Mouse (Mus musculus) E14TG2a.4 (cell line): ENCODE data around the gene Lin37.

Experiments used
- H3K27me3 ChIP-seq: 2 replicates; pipeline ENCODE4 v1.6.1; 2014; ENCODE audit warnings: low read length, control low read depth; ENCODE audit not compliant: insufficient read depth
- H3K36me3 ChIP-seq: 2 replicates; pipeline ENCODE4 v1.6.1; 2014; ENCODE audit warnings: low read length, control low read depth; ENCODE audit not compliant: insufficient read depth
- H3K4me1 ChIP-seq: replicated peaks from 2 replicates; pipeline ENCODE4 v1.6.1; 2014; ENCODE audit warnings: low read depth, low read length, control low read depth
- H3K4me3 ChIP-seq: replicated peaks from 2 replicates; pipeline ENCODE4 v1.5.1; 2014; ENCODE audit warnings: mild to moderate bottlenecking, low read length
- H3K9me3 ChIP-seq: 2 replicates; pipeline ENCODE4 v1.6.1; 2014; ENCODE audit warnings: low read length, control low read depth
- CTCF ChIP-seq: conservative IDR thresholded peaks from 2 replicates; pipeline ENCODE4 v1.5.1; 2014; ENCODE audit warnings: low read length
- NANOG ChIP-seq: IDR thresholded peaks from 2 replicates; pipeline ENCODE4 v1.6.1; 2014; ENCODE audit warnings: borderline replicate concordance, low read length, mixed read lengths
- POU5F1 ChIP-seq: IDR thresholded peaks from 2 replicates; pipeline ENCODE4 v1.6.1; 2014; ENCODE audit warnings: low read length, borderline replicate concordance

The Lin37 gene

GRCm38 (mm10) chr7:30550603-30551002 is 9.0 kb downstream of the Lin37 start:
- H3K4me1 ChIP-seq: peaks cover 41% of the 10 kb centered on the region
- H3K9me3 ChIP-seq: no peaks in the 10 kb centered on the region
- H3K36me3 ChIP-seq: peaks cover 46% of the 10 kb centered on the region
- no peaks in the 10 kb centered on the region for H3K27me3 ChIP-seq
- TF ChIP-seq CTCF (no peak), NANOG (no peak), POU5F1 (no peak)
- no peak overlapping the region for H3K4me3 ChIP-seq

GRCm38 (mm10) chr7:30549880-30550279 is 9.8 kb downstream of the Lin37 start:
- no peak for TF ChIP-seq CTCF
- TF ChIP-seq NANOG: no peak
- no peak for TF ChIP-seq POU5F1
- peaks cover 43% of the 10 kb centered on the region for H3K36me3 ChIP-seq

GRCm38 (mm10) chr7:30544327-30544726 is 15.3 kb downstream of the Lin37 start:
- Histone ChIP-seq H3K27me3 (no peaks in the 10 kb centered on the region), H3K4me3 (no peak overlapping the region), H3K4me1 (peaks cover 43% of the 10 kb centered on the region), H3K9me3 (no peaks in the 10 kb centered on the region), H3K36me3 (peaks cover 59% of the 10 kb centered on the region)
- TF ChIP-seq POU5F1: no peak
- no peak for TF ChIP-seq NANOG
- TF ChIP-seq CTCF: no peak

More at GRCm38 (mm10) chr7:30549880-30550279, 9.8 kb downstream of the Lin37 start:
- no peak overlapping the region for H3K4me3 ChIP-seq
- peaks cover 34% of the 10 kb centered on the region for H3K4me1 ChIP-seq
- no peaks in the 10 kb centered on the region for H3K9me3 ChIP-seq
- H3K27me3 ChIP-seq: no peaks in the 10 kb centered on the region

- peaks cover 11% of the 10 kb centered on the region for H3K27me3 ChIP-seq
- H3K9me3 ChIP-seq: no peaks in the 10 kb centered on the region
- H3K36me3 ChIP-seq: peaks cover 43% of the 10 kb centered on the region
- TF ChIP-seq POU5F1: no peak
- TF ChIP-seq CTCF: no peak
- TF ChIP-seq NANOG: no peak
- peaks cover 49% of the 10 kb centered on the region for H3K4me1 ChIP-seq
- H3K4me3 ChIP-seq: peak overlapping the region; percentile 68
Observed at GRCm38 (mm10) chr7:30540572-30540971, 19.1 kb downstream of the Lin37 start.

GRCm38 (mm10) chr7:30534633-30535577 is 24.7 kb downstream of the Lin37 start, which contains the start of gene Arhgap33:
Arhgap33 (minus strand) TSS chr7:30535060.
- H3K27me3 ChIP-seq: peaks cover 56% of the 10 kb centered on the region
- peaks cover 14% of the 10 kb centered on the region for H3K9me3 ChIP-seq
- TF ChIP-seq CTCF (no peak), POU5F1 (no peak), NANOG (no peak)
- H3K36me3 ChIP-seq: peaks cover 24% of the 10 kb centered on the region
- H3K4me3 ChIP-seq: peak within 1 kb of the TSS; percentile 85
- peaks cover 27% of the 10 kb centered on the region for H3K4me1 ChIP-seq

- peaks cover 61% of the 10 kb centered on the region for H3K27me3 ChIP-seq
- peaks cover 14% of the 10 kb centered on the region for H3K9me3 ChIP-seq
- H3K36me3 ChIP-seq: peaks cover 20% of the 10 kb centered on the region
- peaks cover 25% of the 10 kb centered on the region for H3K4me1 ChIP-seq
- TF ChIP-seq CTCF (no peak), NANOG (no peak), POU5F1 (no peak)
- H3K4me3 ChIP-seq: peak overlapping the region; percentile 85
Observed at GRCm38 (mm10) chr7:30533941-30534632, 25.6 kb downstream of the Lin37 start.

GRCm38 (mm10) chr7:30532931-30533330 is 26.7 kb downstream of the Lin37 start:
- TF ChIP-seq NANOG (no peak), POU5F1 (no peak), CTCF (no peak)
- Histone ChIP-seq H3K4me1 (peaks cover 34% of the 10 kb centered on the region), H3K4me3 (no peak overlapping the region), H3K27me3 (peaks cover 66% of the 10 kb centered on the region), H3K36me3 (peaks cover 12% of the 10 kb centered on the region), H3K9me3 (peaks cover 14% of the 10 kb centered on the region)

- Histone ChIP-seq H3K4me3 (no peak overlapping the region), H3K36me3 (peaks cover 10% of the 10 kb centered on the region), H3K4me1 (peaks cover 47% of the 10 kb centered on the region), H3K27me3 (peaks cover 78% of the 10 kb centered on the region), H3K9me3 (peaks cover 14% of the 10 kb centered on the region)
- no peak for TF ChIP-seq CTCF
- TF ChIP-seq NANOG: no peak
- TF ChIP-seq POU5F1: no peak
Observed at GRCm38 (mm10) chr7:30531291-30531815, 28.3 kb downstream of the Lin37 start.
